10 mouse cellular contexts compared by ENCODE assay signal in genomic region chr2:153807464-153807863, GRCm38 (mm10). TPM values are rescaled to one million over a fixed set of nuclear protein-coding genes. Genes with fewer than 3 reads are reported as not detected.
DNase-seq lines count a peak whose midpoint lies in the region; ATAC-seq and TF ChIP-seq lines count a peak whose summit lies in the region.
"Not testable (repeated sequence)": the region's sequence is repeated elsewhere in the genome, so short reads cannot be mapped to it uniquely, and the experiment has no call there.
"Had no signal": no experiment of that assay in that cellular context is flagged by ENCODE, and none has a peak within 500 bp of the region (broad histone marks: within the 10 kb centered on the region; RNA-seq: fewer than 3 reads in every experiment).

No protein-coding gene starts in this region.

- ATAC-seq in hindbrain, embryonic 14.5 days (ENCODE audit: low FRiP score); lung, postnatal 0 days: not testable (repeated sequence)

- H3K4me1 ChIP-seq in hindbrain, embryonic 14.5 days (replicated peaks; ENCODE audit: control insufficient read depth, insufficient read depth, low read length); lung, postnatal 0 days (ENCODE audit: insufficient read depth, low read depth, low read length): not testable (repeated sequence)

- not testable (repeated sequence) for H3K9me3 ChIP-seq in hindbrain, embryonic 14.5 days (ENCODE audit: control insufficient read depth, low read length); lung, postnatal 0 days (ENCODE audit: low read length)

- DNase-seq in R1 (ENCODE audit: low read depth, low spot score) = peak; percentile 65
- peak; percentile 79 for DNase-seq in cerebellum, adult 8-10 months
- peak; percentile 38 for DNase-seq in forelimb bud, embryonic 11.5 days (ENCODE audit: low read depth, low spot score)
- DNase-seq in hindbrain, embryonic 14.5 days (ENCODE audit: low spot score) = peak; percentile 70
- DNase-seq in layer of hippocampus, postnatal 10 days (ENCODE audit: low spot score in 2 of 2) = peak; percentile 76 to 79
- DNase-seq in lung, postnatal 0 days (ENCODE audit: low spot score) = peak; percentile 26
- DNase-seq in right cerebral cortex, adult 18-20 months = peak; percentile 58
- DNase-seq in urinary bladder, postnatal 25 days (ENCODE audit: low spot score) = peak; percentile 14

- TF ChIP-seq CTCF in lung, postnatal 0 days (IDR thresholded peaks at IDR 0.05) = peak; percentile 78

- not testable (repeated sequence) for H3K27ac ChIP-seq in hindbrain, embryonic 14.5 days; lung, postnatal 0 days (ENCODE audit: low read length)

- not testable (repeated sequence) for H3K9ac ChIP-seq in hindbrain, embryonic 14.5 days; lung, postnatal 0 days (replicated peaks; ENCODE audit: low read depth)

- H3K27me3 ChIP-seq in hindbrain, embryonic 14.5 days (ENCODE audit: control insufficient read depth, insufficient read depth, low read length); lung, postnatal 0 days (replicated peaks; ENCODE audit: insufficient read depth, low read length): not testable (repeated sequence)

- not testable (repeated sequence) for H3K36me3 ChIP-seq in hindbrain, embryonic 14.5 days (replicated peaks; ENCODE audit: control insufficient read depth, insufficient read depth); lung, postnatal 0 days (ENCODE audit: insufficient read depth, low read length)

- H3K4me3 ChIP-seq in hindbrain, embryonic 14.5 days (replicated peaks; ENCODE audit: low read length); lung, postnatal 0 days (ENCODE audit: low read depth, low read length): not testable (repeated sequence)

- TF ChIP-seq EP300 in lung, postnatal 0 days (IDR thresholded peaks at IDR 0.05) = not testable (repeated sequence)

- H3K4me2 ChIP-seq in hindbrain, embryonic 14.5 days (replicated peaks); lung, postnatal 0 days (replicated peaks; ENCODE audit: low read depth, low read length): not testable (repeated sequence)

RNA-seq across cellular contexts. Expression of gene Efcab8, which starts 27.7 kb away (rescaled TPM):
- polyA plus RNA-seq in hindbrain, embryonic 14.5 days (2014; fragmentation: Nextera tagmentation; extraction: Ambion mirVana) = not detected in 2 replicates
- total RNA-seq in layer of hippocampus, postnatal 10 days (2021) = under 1 TPM; 0.47 to 0.69 TPM
- 0.05 TPM in 1 of 2 replicates, not detected in the other for polyA plus RNA-seq in lung, postnatal 0 days (2015; fragmentation: Nextera tagmentation; extraction: Ambion mirVana)
- polyA plus RNA-seq: hindbrain, embryonic 13.5 days; midbrain, embryonic 13.5 days had no signal

Comparison
In these comparisons a context has a peak if more than half of its experiments do, and no peak if none do; other contexts are left out.
1. DNase-seq: peak in every context shown above with its lines; median percentile 79 in cerebellum, adult 8-10 months; 78 in layer of hippocampus, postnatal 10 days; 70 in hindbrain, embryonic 14.5 days; 65 in R1; 58 in right cerebral cortex, adult 18-20 months; 38 in forelimb bud, embryonic 11.5 days; 26 in lung, postnatal 0 days; 14 in urinary bladder, postnatal 25 days.